16 mouse cellular contexts compared by ENCODE assay signal in the genomic region with DNA sequence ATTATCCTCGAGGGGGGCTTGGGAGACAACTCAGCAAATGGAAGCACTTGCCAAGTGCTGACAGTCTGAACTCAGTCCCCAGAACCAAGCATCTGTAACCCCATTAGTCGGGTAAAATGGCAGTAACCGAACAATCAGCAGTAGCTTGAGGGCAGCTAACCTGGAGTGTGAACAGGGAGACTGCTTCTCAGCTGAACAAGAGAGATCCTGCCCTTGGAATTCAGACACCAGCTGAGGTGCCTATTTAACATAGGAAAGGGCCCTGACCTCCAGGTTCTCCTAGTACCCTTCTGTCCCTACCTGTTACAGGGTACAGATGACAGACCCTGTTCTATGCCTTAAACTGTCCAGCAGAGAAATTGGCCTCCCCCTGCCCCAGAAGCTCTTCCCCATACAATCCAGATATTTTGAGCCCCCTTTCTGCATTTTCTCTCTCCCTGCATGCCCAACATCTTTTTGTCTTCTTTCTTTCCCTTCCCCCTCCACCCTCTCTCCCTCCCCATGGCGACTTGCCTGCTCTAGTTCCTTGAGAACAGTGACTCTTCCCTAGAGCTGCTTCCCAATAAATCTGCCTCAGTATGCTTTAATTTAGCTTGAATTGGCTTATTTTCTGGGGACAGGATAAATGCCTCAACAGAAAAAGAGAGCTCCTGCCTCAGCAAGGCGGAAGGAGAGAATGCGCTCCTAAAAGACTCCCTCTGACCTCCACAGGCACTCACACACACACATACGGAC.
"Had no signal": no experiment of that assay in that cellular context is flagged by ENCODE, and none has a peak within 500 bp of the region (broad histone marks: within the 10 kb centered on the region; RNA-seq: fewer than 3 reads in every experiment).

No protein-coding gene starts in this region.

- H3K27me3 ChIP-seq: kidney, embryonic 15.5 days; liver, embryonic 15.5 days; neural tube, embryonic 12.5 days; stomach, embryonic 15.5 days had no signal

- H3K9ac ChIP-seq: kidney, embryonic 15.5 days; liver, embryonic 15.5 days; neural tube, embryonic 12.5 days; stomach, embryonic 15.5 days had no signal

- H3K4me2 ChIP-seq: kidney, embryonic 15.5 days; liver, embryonic 11.5 days; liver, embryonic 15.5 days; neural tube, embryonic 12.5 days; stomach, embryonic 15.5 days had no signal

- H3K36me3 ChIP-seq: kidney, embryonic 15.5 days; limb, embryonic 10.5 days; liver, embryonic 15.5 days; midbrain, embryonic 10.5 days; neural tube, embryonic 12.5 days; stomach, embryonic 15.5 days had no signal

- H3K27ac ChIP-seq: kidney, embryonic 15.5 days; left cerebral cortex, adult 2 months; limb, embryonic 10.5 days; liver, embryonic 15.5 days; midbrain, embryonic 10.5 days; neural tube, embryonic 12.5 days; stomach, embryonic 15.5 days had no signal

- DNase-seq: kidney, postnatal 14 days; lung, adult 2 months; lung, postnatal 36 days; midbrain, embryonic 14.5 days; right cerebral cortex, postnatal 14 days; thymus, postnatal 4 days had no signal

- H3K4me1 ChIP-seq: kidney, embryonic 15.5 days; limb, embryonic 10.5 days; liver, embryonic 15.5 days; midbrain, embryonic 10.5 days; neural tube, embryonic 12.5 days; stomach, embryonic 15.5 days had no signal

- H3K4me3 ChIP-seq: kidney, embryonic 15.5 days; left cerebral cortex, adult 2 months; limb, embryonic 10.5 days; liver, embryonic 15.5 days; midbrain, embryonic 10.5 days; myocyte; neural tube, embryonic 12.5 days; stomach, embryonic 15.5 days had no signal

- H3K9me3 ChIP-seq: kidney, embryonic 15.5 days; limb, embryonic 10.5 days; liver, embryonic 15.5 days; midbrain, embryonic 10.5 days; neural tube, embryonic 12.5 days; stomach, embryonic 15.5 days had no signal

- ATAC-seq: lung, postnatal 0 days had no signal
